Mouse (Mus musculus) urinary bladder, postnatal 25 days (tissue): ENCODE data around the gene Cyb5d1.
A peak's percentile ranks its signal among the peaks of the same experiment; 100 is the strongest.

Experiments used
- DNase-seq: peaks from one replicate; pipeline ENCODE4 v3.0.0; 2022; ENCODE audit warnings: low spot score

Cyb5d1 gene

DNA sequence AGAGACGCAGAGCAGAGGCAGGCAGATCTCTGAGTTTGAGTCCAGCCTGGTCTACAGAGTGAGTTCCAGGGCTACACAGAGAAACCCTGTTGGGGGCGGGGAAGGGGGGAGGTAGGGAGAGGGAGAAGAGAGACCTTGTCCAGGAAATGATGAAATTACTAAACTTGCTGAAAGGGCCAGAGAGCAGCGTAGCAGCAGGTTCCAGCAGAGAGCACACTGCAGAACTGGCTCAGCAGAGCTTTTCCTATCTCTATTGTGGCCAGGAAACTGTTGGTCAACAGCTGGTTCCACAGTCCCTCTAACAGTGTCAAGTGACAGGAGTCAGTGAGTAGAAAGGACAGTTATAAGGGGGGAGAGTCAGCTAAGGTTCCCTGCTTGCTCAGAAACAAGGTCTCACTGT is 15.8 kb downstream of the Cyb5d1 start:
- DNase-seq: no peak

GRCm38 (mm10) chr11:69377766-69378165 is 17.7 kb downstream of the Cyb5d1 start:
- no peak for DNase-seq

DNA sequence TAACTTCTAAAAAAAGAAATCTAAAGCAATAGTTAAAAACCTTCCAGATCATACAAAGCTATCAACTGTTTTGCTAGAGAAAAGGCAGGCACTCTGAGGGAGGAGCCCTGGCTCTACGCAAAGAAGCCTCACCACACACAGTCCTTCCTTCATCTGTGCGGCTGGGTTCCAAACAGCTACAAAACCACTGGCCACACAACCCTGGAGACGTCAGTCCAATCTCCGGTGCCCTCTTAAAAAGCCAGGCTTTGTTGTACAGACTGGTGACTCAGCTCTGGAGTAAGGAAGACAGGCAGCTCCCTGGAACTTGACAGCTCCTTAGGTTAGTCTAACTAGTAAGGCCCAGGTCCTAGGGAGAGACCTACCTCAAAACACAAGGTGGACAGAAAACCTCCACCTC is 19.8 kb downstream of the Cyb5d1 start:
- DNase-seq: no peak

GRCm38 (mm10) chr11:69373223-69373965 is 22.0 kb downstream of the Cyb5d1 start:
- DNase-seq: no peak

- DNase-seq: no peak
Observed at GRCm38 (mm10) chr11:69372780-69373170, 22.7 kb downstream of the Cyb5d1 start.

DNA sequence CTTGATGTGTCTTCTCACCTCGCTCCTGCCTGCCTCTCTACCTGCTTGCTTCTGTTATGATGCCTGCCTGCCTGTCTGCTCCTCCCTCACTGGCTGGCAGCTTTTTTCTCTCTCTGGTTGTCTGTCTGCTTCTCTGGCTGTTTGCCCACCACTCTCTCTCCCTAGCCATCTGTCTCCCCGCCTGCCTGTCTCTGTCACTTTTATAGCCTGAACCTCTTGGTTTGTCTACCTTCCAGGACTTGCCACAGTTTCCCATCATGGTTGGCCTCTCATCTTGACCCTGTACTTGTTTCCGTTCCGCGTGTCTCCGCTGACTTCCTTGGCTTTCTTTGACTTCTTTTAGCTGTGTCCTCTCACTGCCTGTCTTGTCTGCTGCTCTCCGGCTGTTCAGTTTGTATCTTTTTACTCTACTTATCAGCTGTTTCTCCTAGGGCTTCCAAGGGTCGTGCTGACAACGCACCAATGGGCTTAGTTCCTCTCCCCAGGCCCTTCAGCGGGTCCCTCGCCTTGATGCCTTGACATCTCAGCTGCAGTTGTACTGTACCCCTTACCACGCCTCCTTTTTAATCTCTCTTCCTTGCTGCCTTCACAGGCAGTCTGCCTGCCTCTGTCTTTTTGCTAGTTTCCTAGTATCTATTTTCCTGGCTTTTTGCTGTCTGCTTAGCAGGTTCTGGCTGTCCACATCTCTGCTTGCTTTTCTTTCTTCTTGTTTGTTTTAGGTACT is 23.2 kb downstream of the Cyb5d1 start:
- DNase-seq: no peak

DNA sequence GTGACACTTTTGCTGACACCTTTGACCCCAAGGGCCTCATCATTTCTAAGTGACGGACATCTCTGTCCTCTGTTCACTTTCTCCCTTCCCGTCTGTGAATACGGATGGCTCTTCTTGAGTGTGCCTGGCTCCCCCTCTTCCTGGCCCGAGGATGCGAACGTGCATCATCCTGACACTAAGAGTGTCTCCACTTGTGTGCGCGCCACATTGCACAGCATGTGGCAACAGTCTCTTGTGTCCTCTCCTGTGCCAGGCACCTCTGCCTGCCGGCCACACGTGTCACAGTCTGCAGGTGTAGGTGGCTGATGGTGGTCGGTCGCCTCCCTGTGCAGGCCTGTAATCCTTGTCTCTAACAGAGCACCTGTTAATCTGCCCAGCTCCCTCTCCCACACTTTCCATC is 23.8 kb downstream of the Cyb5d1 start:
- no peak for DNase-seq

DNA sequence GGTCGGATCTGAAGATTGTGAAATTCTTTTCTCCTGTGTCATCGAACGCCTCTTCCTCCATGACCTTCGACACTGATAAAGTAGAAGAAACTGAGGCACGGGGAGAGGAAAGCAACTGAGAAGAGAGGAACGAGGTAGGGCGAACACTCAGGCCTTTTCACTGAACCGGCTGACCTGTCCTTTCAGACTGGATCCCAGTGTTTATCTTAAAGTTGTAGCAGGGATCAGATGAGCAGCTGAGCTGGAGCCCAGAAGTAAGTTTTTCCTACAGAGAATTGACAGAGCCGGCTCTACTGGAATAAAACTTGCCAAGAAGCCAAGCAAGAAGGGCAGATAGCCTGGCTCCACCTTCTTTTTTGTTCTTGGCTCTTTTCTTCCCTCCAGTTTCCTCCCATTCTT is 24.6 kb downstream of the Cyb5d1 start:
- DNase-seq: no peak

DNA sequence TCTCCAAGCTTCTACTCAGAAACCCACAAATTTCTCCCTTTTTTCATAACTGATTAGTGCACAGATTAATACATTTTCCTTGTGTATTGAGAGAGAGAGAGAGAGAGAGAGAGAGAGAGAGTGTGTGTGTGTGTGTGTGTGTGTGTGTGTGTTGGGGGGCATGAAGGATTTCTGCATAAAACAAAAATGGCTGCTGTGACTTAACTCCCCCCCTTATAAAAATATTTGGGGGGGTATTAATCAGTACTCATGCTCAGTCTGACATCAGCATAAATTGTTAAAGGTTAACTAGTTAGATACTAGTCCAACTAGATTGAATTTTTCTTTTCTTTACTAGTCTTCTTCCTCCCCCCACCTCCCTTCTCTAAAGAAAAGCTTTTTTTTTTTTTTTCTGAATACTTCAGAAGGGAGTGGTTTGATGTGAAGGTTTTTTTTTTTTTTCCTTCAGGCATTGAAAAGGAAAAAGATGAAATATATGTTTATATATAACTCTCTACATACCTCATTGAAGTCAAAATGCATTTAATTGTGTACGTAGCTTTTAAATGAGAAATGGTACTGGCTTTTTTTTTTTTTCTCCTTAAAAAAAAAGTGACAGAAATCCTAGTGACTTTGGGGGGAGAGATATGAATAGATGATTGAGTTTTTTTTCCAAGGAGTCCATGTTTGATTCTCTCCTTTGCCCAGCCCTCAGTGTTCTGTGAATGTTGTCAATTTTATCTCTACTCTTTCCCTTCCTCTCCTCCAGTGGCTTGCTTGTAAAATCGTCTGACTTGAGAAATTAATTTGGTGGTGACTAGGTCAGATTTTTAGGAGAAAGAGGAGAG is 25.2 kb downstream of the Cyb5d1 start:
- no peak for DNase-seq

- no peak for DNase-seq
Observed at GRCm38 (mm10) chr11:69369215-69369989, 26.0 kb downstream of the Cyb5d1 start, which contains the start of gene Chd3. Gene Chd3 (minus strand): TSS chr11:69369406.

GRCm38 (mm10) chr11:69368356-69369214 is 26.8 kb downstream of the Cyb5d1 start:
- peak; percentile 48 for DNase-seq

DNA sequence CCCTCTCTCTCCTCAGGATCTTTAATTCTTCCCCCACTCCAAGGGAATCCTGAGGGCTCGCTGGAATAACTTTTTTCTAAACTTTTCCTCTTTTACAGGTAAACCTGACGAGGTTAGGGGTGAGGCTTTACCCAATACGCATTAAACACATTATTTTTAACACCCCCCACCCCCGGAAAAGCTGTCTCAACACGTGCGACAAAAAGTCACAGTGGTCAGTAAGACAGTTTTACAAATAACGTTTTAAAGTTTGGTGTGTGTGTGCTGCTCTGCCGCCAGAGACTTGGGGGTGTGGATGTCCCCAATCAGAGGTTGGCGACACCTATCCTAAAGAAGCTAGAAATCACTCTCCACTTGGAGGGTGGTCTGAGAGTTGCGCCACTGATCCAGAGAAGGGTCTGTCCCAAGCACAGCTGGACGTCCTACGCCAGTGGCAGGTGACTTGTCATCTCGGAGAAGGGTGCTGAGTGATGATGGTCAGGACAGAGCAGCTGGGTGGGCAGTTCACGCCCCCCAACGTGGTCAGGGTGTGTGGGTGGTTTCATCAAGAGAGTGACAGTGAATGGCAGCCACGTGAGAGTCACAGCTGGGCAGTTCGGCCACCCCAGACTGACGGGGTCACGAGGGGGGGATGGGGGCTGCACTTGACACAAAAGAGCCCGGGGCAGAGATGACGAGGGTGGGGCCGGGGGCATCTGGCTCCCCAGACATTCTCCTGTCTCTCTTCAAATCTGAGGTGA is 27.6 kb downstream of the Cyb5d1 start:
- DNase-seq: no peak

DNA sequence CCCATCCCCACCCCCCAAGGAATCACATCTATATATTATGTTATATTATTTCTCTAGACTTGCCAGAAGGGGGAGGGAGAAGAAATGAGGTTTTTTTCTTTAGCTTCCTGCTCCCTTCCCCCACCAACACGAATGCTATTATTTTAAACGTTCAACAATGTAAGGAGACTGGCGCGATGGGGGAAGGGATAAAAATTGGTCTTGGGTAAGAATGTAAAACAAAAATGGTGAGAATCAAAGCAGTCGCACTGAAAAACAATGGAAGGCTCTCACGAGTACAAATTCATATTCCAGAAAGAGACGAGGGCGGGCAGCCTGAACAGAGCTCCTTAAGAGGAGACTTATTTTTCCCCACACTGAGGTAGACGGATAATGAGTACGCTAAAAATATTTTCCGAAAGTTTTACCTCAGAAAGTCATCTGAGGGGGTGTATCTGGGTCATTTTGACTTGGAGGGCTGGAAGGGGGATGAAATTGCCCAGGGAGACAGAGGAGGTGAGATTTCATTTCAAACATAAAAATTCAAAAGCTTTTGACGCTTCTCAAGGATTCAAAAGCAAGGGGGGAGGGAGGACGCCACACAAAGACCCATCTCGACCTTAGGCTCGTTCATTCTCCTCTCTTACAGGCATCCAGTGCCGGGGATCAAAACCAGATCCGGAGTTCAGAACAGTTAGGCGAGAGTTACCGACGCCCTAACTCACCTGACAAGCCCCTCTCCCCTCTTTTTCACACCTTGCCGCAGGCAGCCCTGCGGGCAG is 28.4 kb downstream of the Cyb5d1 start:
- DNase-seq: peak; percentile 23

GRCm38 (mm10) chr11:69366157-69366854 is 29.1 kb downstream of the Cyb5d1 start:
- peak; percentile 95 for DNase-seq

GRCm38 (mm10) chr11:69365722-69366121 is 29.7 kb downstream of the Cyb5d1 start:
- DNase-seq: peak; percentile 49

DNA sequence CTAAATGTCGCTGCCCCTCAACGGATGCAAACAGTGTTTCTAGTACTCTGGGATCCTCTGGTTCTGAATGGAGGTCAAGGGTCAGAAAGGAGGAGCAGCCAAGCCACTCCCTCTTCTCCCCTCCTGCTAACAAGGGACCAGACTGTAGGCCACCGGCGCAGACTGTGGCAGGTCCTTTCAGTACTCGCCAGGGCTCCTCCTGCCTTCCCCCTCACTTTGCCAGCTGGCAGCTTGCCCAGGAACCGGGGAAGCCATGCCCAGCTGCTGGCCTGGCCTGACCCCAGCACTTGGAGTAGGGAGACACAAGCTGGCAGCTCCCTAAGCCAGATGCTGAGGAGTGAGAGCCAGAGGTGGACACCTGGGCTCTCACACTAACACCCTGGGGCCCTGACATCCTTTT is 30.5 kb downstream of the Cyb5d1 start:
- DNase-seq: peak; percentile 86

- DNase-seq: no peak
Observed at GRCm38 (mm10) chr11:69364376-69364775, 31.1 kb downstream of the Cyb5d1 start.

DNA sequence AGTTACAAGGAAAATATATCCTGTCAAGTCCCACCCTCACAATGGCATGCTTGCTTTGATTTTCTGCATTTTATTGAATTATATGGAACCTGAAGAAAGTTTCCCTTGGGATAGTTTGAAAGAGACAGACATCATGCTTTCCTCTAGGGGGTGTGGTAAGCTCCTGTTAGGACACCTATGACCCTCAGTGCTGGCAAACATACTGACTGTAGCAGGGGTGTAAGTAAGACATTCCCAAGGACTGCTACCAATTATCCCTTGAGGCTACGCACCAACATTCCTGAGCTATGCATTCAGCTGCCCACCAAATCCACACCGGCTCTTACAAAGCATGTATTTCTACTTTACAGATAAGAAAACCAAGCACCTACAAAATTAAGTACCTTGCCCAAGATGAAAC is 33.0 kb downstream of the Cyb5d1 start:
- no peak for DNase-seq

DNA sequence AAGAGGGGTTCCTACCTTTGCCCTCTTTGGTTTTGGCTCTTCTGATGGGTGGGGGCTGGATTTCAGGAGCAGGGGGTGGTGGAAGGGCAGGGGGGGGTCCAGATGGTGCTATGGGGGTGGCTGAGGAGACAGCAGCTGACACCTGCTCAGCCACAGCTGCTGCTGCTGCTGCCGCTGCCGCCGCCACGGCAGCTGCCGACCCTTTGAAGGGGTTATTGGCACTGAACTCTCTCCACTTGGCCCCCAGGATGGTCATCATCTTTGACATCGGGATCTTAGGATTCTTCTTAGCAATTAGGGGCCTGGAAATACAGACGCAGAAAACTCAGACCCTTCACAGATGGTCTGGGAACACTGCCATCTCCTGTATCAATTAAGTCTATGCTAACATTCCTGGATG is 33.4 kb downstream of the Cyb5d1 start:
- no peak for DNase-seq
